7 mouse cellular contexts compared by ENCODE assay signal in genomic region chr6:70714239-70714638, GRCm38 (mm10).
DNase-seq lines count a peak whose midpoint lies in the region; ATAC-seq and TF ChIP-seq lines count a peak whose summit lies in the region.

No protein-coding gene starts in this region.

- ATAC-seq in common myeloid progenitor, adult 5-6 weeks (replicated peaks; ENCODE audit: low read depth, poor library complexity, severe bottlenecking), result peak; percentile 84
- peak; percentile 92 for ATAC-seq in inflammation-experienced regulatory T-cells, adult 6 months

- no peaks in the 10 kb centered on the region for H3K27me3 ChIP-seq in megakaryocyte, embryonic 14.5 days (replicated peaks)

- H3K4me1 ChIP-seq in megakaryocyte, embryonic 14.5 days, result peaks cover 37% of the 10 kb centered on the region

- DNase-seq in adrenal gland, adult 18-20 months (ENCODE audit: low spot score in 2 of 2), result peak; percentile 35 to 48
- DNase-seq in gastrocnemius, adult 2 months, result peak; percentile 53
- peak; percentile 33 to 51 for DNase-seq in left cerebral cortex, adult 8-10 months (ENCODE audit: low spot score in 2 of 2)
- peak; percentile 51 for DNase-seq in right cerebral cortex, postnatal 14 days

- peak; percentile 85 for TF ChIP-seq CTCF in gastrocnemius, adult 2 months (IDR thresholded peaks at IDR 0.05)

- no peak overlapping the region for H3K27ac ChIP-seq in gastrocnemius, adult 2 months

- no peaks in the 10 kb centered on the region for H3K36me3 ChIP-seq in megakaryocyte, embryonic 14.5 days (replicated peaks; ENCODE audit: low read length)

- intact Hi-C loops in gastrocnemius, adult 2 months (cut with DNase I), result loop anchor here (2.0 kb wide), 2 partner anchors 39 to 55 kb away; no protein-coding TSS in a partner anchor

- H3K4me3 ChIP-seq in gastrocnemius, adult 2 months, result no peak overlapping the region
- peak overlapping the region; percentile 86 for H3K4me3 ChIP-seq in megakaryocyte, embryonic 14.5 days (replicated peaks)

- no peaks in the 10 kb centered on the region for H3K9me3 ChIP-seq in megakaryocyte, embryonic 14.5 days
